Mouse (Mus musculus): Measurements from ENCODE around the gene Mars2.

The Mars2 gene

DNA sequence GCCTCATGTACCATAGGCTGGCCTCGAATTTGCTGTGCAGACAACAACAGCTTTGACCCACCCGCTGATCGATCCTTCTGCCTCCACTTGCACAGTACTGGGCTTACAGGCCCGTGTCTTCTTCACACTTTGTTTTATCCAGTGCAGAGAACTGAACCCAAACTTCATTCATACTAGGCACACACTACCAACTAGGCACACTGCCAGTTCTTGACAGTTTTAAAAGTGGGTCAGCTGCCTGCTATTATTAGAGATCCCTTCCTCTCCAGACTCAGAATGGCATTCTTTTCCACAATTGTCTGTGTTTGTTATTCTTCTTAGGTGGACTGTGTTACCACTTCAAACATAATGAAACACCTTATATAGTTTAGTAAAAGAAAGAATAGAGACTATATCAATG, 15.6 kb upstream of the Mars2 start:
- no peak for DNase-seq (ENCODE audit: low spot score in 2 of 2)

DNA sequence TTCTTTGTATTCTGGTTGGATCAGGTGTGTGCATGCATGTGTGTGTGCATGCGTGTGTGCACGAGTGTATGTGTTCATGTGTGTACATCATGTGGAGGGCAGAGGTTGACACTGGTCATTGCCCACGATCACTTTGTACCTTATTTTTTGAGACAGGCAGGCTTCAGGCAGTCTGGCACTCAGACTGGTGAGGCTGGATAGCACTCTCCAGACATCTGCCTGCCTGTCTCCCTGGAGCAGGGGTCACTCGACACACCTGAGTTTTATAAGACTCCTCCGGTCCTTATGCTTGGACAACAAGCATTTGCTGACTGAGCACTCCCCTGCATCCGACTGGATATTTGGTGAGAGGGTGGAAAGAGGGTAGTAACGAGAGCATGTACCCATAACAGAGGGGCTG, 14.0 kb upstream of the Mars2 start:
- DNase-seq (ENCODE audit: low spot score in 2 of 2) = no peak

DNA sequence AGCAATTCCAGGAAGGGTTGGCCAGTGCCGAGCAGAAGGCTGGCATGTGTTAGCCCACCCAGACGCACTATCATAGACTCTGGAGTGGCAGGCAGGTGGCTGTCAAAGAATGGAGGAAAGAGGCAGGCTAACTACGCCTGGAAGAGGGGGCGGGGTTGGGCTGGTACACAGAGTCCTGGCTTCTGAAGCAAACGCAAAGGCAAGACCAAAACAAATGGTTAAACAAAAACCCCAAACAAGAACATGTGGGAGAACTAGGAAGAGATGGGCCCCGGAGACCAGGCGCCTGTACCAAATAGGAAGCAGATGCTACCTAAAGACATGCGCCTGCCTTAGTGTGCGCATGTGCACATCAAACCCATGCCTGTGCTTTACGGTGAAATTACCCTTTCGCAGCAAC, 12.9 kb upstream of the Mars2 start:
- no peak for DNase-seq (ENCODE audit: low spot score in 2 of 2)

DNA sequence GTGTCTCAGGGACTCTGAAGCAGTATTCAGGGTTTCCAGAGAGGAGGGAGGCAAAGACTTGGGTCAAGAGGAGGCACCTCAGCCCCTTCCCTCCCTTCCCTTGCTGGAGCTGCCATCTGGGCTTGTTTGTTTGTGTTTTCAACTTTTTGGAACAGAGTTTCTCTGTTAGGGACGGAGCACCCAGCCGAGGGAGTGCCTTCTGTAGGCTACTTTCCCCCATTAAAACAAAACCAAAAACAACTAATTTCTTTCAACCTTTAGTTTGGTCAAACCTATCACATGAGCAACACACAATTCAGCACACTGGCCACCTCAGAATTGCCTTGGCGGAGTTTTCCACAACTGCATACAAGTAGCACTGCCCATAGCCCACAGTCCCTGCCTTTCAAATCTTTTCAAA, 11.6 kb upstream of the Mars2 start:
- no peak for DNase-seq (ENCODE audit: low spot score in 2 of 2)

DNA sequence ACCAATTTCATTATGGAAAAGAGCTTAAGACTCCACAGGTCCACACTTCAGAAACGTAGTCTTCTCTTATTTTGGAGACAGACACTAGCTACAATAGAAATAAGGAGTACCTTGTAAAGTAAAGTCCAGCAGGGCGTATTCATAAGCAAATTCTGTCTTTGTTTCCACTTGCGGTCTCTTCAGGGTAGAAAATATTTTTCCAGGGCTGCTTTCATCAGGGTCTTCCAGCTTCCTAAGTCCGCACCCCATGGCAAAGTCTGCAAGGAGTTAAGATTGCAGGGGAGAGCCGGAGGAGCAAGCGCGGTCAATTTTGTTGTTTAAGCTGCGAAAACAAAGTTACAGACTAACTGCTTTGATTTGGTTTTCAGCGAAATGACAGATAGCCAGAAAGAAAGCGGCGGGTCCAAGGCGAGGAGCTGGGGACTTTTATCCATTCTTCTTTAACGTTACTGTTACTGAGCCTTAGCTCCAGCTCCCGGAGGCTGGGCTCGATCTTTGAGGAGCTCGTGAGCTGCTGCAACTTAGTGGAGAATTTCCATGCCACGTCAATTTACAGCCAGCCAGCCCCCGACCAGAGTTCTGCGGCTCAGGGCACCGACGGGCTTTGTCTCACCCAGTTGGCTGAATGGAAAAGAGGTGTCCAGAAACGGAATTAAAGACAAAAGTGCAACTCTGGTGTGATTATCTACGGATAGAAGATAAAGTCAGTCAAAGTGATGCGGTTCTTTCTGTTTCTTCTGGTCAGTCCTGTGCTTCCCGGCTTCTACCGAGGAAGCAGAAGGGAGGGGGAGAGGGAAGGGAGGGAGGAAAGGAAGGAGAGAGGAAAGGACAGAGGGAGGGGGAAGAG, 10.7 kb upstream of the Mars2 start, which contains the start of gene Rftn2:
TSS of gene Rftn2 (minus strand) at position 772 of the 847 bp plus-strand sequence.
- no peak for DNase-seq (ENCODE audit: low spot score in 2 of 2)

DNA sequence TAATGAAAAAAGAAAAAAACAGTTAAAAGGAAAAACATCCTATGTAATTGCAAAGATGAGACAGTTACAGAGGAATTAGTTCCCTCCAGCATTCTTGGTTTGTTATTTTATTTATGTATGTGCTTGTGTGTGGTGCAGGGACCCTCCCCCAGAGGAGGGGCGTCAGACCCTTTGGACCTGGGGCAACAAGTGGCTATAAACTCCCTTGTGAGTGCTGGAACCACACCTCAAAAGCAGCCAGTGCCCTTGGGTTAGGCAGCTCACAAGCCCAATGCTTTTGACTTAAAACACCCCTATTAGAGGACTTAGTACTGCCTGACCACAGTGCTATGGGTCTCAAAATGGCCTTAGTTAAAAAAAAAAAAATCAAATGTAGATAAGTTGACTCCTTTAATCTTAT, 9.6 kb upstream of the Mars2 start:
- no peak for DNase-seq (ENCODE audit: low spot score in 2 of 2)

DNA sequence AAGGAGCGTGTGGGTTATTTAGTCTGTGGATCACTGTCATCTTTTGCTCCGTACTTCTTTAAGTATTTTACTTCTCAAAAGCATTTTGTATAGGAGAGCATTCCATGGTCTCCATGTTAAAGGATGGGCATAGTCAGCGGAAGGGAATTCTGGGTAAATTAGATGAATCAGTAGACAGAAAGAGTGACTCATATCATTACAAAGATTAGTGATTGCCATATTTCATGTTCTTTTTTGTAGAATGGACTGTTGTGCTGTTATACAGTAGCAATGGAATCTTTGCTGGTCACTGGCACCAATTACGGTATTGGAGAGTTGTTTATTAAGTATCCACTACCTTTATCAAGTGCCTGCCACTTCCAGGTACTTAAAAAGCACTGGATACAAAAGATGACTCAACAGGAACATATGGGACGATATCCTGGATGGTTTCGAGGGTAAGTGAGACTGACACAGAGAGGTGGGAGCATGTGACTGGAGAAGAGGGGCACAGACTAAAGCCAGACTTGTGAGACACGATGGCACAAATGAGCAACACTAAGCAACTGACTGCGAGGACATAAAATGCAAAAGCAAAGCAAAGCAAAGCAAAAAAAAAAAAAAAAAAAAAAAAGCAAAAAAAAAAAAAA, 8.6 kb upstream of the Mars2 start:
- no peak for DNase-seq (ENCODE audit: low spot score in 2 of 2)

DNA sequence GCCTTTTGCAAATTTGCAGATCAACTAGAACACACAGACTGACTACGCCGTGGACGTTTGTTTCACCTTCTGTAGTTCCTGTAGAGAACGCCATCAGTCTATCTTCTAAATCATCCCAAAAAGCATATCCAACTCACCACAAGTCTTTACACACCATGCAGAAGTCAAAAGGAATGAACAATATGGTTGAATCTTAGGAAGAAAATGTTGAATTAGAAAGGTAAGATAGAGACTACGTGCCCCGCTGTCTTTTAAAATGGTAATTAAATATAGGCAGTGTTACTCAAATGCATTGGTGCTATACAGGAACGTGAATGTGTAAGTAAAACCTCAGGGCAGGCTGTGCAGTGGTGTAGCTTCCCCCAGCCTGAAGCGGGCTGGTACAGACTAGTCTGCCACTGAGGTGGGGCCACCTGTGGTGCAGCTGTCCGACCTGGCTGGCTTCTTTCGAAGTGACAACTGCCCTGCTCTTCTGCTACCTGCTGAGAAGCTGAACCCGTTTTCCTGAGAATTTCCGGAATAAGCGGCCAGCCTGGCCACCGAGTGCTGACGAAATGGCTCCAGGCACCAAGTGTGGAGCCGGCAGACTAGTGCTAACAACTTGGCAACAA, 2.0 kb upstream of the Mars2 start:
- DNase-seq (ENCODE audit: low spot score in 2 of 2) = no peak

DNA sequence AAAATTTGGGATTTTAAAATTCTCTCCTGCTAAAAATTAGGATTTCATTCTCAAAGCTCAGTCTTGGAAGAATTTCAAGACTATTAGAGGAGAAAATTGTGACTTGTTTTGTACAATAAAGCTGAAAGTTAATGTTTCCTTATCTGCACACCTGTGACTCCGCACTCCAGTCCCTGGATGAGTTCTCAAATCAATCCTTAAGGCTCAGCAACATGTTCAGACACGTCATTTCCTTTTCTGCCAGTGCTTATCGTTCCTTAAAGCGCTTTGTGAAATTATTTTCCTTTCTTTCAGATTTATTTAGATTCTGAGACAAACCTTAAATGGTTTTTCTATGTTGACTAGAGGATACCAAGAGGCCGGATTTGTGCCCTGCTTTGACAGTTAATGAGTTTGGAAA, 490 bp upstream of the Mars2 start:
- DNase-seq (ENCODE audit: low spot score in 2 of 2) = no peak

DNA sequence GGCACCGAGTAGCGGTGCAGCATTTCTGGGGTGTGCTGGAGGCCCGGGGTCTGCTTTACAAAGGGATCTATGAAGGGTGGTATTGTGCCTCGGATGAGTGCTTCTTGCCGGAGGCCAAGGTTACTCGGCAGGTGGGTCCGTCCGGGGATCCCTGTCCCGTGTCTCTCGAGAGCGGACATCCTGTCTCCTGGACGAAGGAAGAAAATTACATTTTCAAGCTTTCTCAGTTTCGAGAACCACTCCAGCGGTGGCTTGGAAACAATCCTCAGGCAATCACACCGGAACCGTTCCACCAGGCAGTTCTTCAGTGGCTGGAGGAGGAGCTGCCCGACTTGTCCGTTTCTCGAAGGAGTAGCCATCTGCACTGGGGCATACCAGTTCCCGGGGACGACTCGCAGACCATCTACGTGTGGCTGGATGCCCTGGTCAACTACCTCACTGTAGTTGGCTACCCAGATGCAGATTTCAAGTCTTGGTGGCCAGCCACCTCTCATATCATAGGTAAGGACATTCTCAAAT, 725 bp downstream of the Mars2 start:
- DNase-seq (ENCODE audit: low spot score in 2 of 2) = peak in 1 of 2 experiments; percentile 34

DNA sequence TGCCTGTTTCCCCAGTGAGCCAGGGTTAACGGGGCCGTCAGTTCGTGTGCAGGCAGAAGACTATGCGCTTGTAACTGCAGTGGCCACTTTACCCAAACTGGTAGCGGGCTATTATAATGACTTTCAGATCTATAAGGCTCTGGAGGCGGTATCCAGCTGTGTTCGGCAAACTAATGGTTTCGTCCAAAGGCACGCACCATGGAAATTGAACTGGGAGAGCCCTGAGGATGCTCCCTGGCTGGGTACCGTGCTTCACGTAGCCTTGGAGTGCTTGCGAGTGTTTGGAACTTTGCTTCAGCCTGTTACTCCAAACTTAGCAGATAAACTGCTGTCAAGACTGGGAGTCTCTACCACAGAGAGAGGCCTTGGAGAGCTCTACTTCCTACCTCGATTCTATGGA, 1.5 kb downstream of the Mars2 start:
- peak in 1 of 2 experiments; percentile 21 for DNase-seq (ENCODE audit: low spot score in 2 of 2)

DNA sequence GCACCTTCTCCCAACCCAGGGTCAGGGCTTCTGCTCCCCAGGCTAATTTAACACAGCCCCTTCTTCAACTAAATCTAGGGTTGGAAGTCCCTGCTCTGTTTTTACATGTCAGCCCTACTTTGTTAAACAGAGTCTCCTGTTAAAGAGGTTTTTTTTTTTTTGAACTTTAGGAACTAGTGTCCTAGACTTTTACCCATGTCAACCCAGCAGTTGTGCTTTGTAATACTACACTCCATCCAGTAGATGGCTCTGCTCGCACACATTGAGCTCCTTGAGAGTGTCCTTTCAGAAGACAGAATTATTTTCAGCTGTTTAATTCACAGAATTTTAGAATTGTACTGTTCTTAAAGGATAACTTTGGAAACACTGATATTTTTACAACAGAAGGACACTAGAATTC, 2.3 kb downstream of the Mars2 start:
- DNase-seq (ENCODE audit: low spot score in 2 of 2) = no peak

DNA sequence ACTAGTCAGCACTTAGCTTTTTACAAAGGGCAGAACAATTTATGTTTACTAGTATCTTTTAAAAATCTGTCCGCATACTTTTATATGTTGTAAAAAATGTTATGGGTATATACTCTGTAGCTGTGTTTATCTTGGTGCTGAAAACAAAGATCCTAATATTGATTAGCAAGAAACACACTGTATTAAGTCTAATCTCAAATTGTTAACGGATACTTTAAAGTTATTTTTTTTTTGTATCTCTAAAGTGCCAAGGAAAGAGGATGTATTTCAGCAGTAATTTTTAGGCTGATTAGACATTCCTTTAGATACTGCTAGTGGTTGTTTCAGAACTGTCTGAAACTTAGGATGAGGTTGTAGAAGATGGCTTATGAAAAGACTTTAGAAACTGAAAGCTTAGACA, 9.4 kb downstream of the Mars2 start:
- no peak for DNase-seq (ENCODE audit: low spot score in 2 of 2)

DNA sequence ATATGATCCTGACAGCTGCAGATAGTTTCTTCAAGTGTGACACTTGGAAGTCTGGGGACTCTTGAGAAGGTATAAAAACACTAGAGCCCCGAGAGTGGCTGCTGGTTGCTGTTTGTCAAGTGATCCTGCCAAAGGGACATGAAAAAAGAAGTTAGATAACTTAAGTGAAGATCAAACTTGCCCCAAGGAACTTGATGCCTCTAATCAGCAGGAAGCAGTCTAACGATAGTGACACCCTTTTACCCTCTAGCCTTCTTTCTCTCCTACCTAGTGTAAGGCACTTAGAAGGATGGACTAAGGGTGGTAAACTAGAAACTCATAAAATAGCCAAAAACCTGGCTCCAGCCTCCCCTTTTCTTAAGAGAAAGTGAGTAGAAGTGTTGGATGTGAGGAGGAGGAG, 27.4 kb downstream of the Mars2 start:
- DNase-seq (ENCODE audit: low spot score in 2 of 2) = no peak

DNA sequence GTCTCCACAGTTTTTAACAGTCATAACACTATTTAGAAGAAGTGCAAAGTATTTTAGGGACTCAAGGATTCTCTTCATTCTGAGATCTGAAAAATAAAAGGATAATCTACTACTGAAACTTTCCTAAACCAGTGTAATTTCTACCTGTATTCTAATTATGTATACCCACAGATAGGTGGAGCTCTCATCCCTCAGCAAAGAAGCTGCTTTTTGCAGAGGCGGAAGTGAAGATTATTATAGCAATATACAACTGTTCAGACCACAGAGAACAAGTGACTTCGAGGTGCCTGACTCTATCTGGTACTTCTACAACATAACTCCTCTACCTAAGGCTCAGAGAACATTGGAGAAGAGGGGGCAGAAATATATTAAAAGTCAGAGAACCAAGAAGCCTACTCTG, 28.5 kb downstream of the Mars2 start:
- no peak for DNase-seq (ENCODE audit: low spot score in 2 of 2)

DNA sequence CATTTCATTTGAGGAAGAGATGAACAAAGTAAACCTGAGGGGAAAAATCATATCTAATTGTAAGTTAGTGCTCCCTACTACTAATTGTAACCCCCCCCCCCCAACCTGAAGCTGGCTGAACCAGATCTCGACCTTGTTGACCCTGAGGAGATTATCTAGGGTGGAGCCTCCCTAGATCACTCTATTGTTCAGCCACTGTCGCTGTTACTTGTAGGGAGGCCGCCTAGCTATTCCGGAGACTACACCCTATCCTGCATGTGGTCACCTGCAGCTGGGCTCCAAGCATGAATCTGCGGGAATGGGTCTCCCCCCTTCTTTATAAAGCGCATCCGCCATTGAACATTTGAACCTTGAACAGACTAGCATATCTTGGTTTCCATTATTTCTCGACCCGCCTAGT, 42.1 kb downstream of the Mars2 start:
- DNase-seq (ENCODE audit: low spot score in 2 of 2) = no peak

All from right cerebral cortex, adult 2 months (tissue).